ENCODE assay signal across 13 mouse cellular contexts in the genomic region with DNA sequence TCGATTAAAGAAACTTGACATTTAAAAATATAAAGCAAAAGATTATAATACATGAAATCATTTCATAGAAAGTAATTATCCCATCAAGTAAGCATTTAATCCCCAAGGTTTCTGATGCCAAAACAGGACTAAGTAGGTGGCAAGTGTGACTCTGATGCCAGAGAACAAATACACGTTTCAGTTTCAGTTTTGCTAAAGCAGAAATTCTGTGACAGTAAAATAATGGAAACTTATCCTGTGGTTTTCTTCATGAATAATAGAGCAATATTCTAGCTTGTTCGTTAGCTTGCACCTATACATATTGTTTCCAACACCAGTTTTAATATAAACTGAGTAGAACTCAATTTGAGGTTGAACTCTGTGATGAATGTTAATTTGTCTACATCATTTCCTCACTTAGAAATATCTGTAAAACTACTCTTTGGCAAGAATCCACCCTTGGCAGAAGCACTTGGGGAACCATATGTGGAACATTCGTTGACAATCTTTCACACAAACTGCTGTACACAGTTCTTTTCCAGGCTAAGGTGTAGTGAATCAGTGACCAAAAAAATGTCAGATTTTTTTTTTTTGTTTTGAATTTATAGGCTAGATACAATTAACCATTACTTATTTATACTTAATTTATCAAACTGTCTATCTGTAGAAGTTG.
DNase-seq lines count a peak whose midpoint lies in the region; TF ChIP-seq lines count a peak whose summit lies in the region.
"Had no signal": no experiment of that assay in that cellular context is flagged by ENCODE, and none has a peak within 500 bp of the region (broad histone marks: within the 10 kb centered on the region; RNA-seq: fewer than 3 reads in every experiment).

No protein-coding gene starts in this region.

- H3K27ac ChIP-seq in gastrocnemius, adult 2 months, result no peak overlapping the region
- H3K27ac ChIP-seq: heart, embryonic 10.5 days; hindbrain, embryonic 15.5 days; stomach, embryonic 15.5 days had no signal

- intact Hi-C loops in heart, postnatal 10 days (cut with DNase I), result no loop called here
- intact Hi-C loops in heart, postnatal 25 days (cut with DNase I), result no loop called here
- intact Hi-C loops in gastrocnemius, adult 2 months (cut with DNase I), result no loop called here

- no peak for TF ChIP-seq CTCF in gastrocnemius, adult 2 months (IDR thresholded peaks at IDR 0.05)

- peak; percentile 10 to 11 for DNase-seq in heart, postnatal 10 days
- DNase-seq in heart, postnatal 25 days (ENCODE audit: low spot score), result no peak
- DNase-seq in lung, postnatal 36 days, result peak; percentile 22
- DNase-seq in lung, adult 18-20 months, result no peak
- peak; percentile 12 for DNase-seq in adipocyte (ENCODE audit: low spot score)
- peak; percentile 20 for DNase-seq in layer of hippocampus, adult 9-11 months
- no peak for DNase-seq in gastrocnemius, adult 2 months
- no peak for DNase-seq in c-Kit-positive CD71-positive TER-119-positive erythroid progenitor cells, embryonic 14.5 days (ENCODE audit: low spot score)
- DNase-seq: embryo, embryonic 11 days; kidney, postnatal 25 days had no signal

- H3K4me3 ChIP-seq in gastrocnemius, adult 2 months, result no peak overlapping the region
- H3K4me3 ChIP-seq: heart, embryonic 10.5 days; hindbrain, embryonic 15.5 days; stomach, embryonic 15.5 days had no signal

Comparison
In these comparisons a context has a peak if more than half of its experiments do, and no peak if none do; other contexts are left out.
1. DNase-seq: peak in heart, postnatal 10 days (2 of 2), lung, postnatal 36 days (single experiment), adipocyte (single experiment) and layer of hippocampus, adult 9-11 months (single experiment); none in heart, postnatal 25 days (single experiment), lung, adult 18-20 months (0 of 2), gastrocnemius, adult 2 months (single experiment) and c-Kit-positive CD71-positive TER-119-positive erythroid progenitor cells, embryonic 14.5 days (single experiment).